Mouse (Mus musculus): Measurements from ENCODE around the gene Timeless.
A peak's percentile ranks its signal among the peaks of the same experiment; 100 is the strongest.
"Not testable (repeated sequence)": the region's sequence is repeated elsewhere in the genome, so short reads cannot be mapped to it uniquely, and the experiment has no call there.

Gene Timeless

GRCm38 (mm10) chr10:128212871-128213323 lies 19.0 kb upstream of the Timeless start:
- peak; percentile 69 for DNase-seq (ENCODE audit: low read depth, low spot score)

- DNase-seq (ENCODE audit: low read depth, low spot score) = not testable (repeated sequence)
Observed at GRCm38 (mm10) chr10:128214112-128214511, 17.8 kb upstream of the Timeless start.

- no peak for DNase-seq (ENCODE audit: low read depth, low spot score)
Observed at GRCm38 (mm10) chr10:128214981-128215380, 16.9 kb upstream of the Timeless start.

- DNase-seq (ENCODE audit: low read depth, low spot score) = no peak
Observed at GRCm38 (mm10) chr10:128218387-128219117, 13.3 kb upstream of the Timeless start.

GRCm38 (mm10) chr10:128221533-128222286 lies 10.2 kb upstream of the Timeless start:
- no peak for DNase-seq (ENCODE audit: low read depth, low spot score)

- no peak for DNase-seq (ENCODE audit: low read depth, low spot score)
Observed at GRCm38 (mm10) chr10:128225064-128225463, 6.8 kb upstream of the Timeless start.

GRCm38 (mm10) chr10:128225538-128225937 lies 6.3 kb upstream of the Timeless start, which contains the start of gene Mip:
TSS of gene Mip (plus strand) at chr10:128225838.
- DNase-seq (ENCODE audit: low read depth, low spot score) = no peak

GRCm38 (mm10) chr10:128227592-128227991 lies 4.3 kb upstream of the Timeless start:
- DNase-seq (ENCODE audit: low read depth, low spot score) = no peak

GRCm38 (mm10) chr10:128228009-128228408 lies 3.9 kb upstream of the Timeless start:
- no peak for DNase-seq (ENCODE audit: low read depth, low spot score)

- no peak for DNase-seq (ENCODE audit: low read depth, low spot score)
Observed at GRCm38 (mm10) chr10:128230582-128230981, 1.3 kb upstream of the Timeless start.

GRCm38 (mm10) chr10:128231146-128231545 lies 719 bp upstream of the Timeless start:
- no peak for DNase-seq (ENCODE audit: low read depth, low spot score)

GRCm38 (mm10) chr10:128232420-128232985 lies 638 bp downstream of the Timeless start:
- peak; percentile 90 for DNase-seq (ENCODE audit: low read depth, low spot score)

GRCm38 (mm10) chr10:128236321-128236720 lies 4.5 kb downstream of the Timeless start:
- DNase-seq (ENCODE audit: low read depth, low spot score) = peak; percentile 25

- DNase-seq (ENCODE audit: low read depth, low spot score) = peak; percentile 31
Observed at GRCm38 (mm10) chr10:128237807-128238480, 6.1 kb downstream of the Timeless start.

GRCm38 (mm10) chr10:128239140-128239539 lies 7.3 kb downstream of the Timeless start:
- no peak for DNase-seq (ENCODE audit: low read depth, low spot score)

- no peak for DNase-seq (ENCODE audit: low read depth, low spot score)
Observed at GRCm38 (mm10) chr10:128240131-128240530, 8.3 kb downstream of the Timeless start.

- no peak for DNase-seq (ENCODE audit: low read depth, low spot score)
Observed at GRCm38 (mm10) chr10:128243252-128243651, 11.4 kb downstream of the Timeless start.

- no peak for DNase-seq (ENCODE audit: low read depth, low spot score)
Observed at GRCm38 (mm10) chr10:128244121-128244520, 12.3 kb downstream of the Timeless start.

- no peak for DNase-seq (ENCODE audit: low read depth, low spot score)
Observed at GRCm38 (mm10) chr10:128247020-128247732, 15.3 kb downstream of the Timeless start.

GRCm38 (mm10) chr10:128250565-128250964 lies 18.7 kb downstream of the Timeless start:
- DNase-seq (ENCODE audit: low read depth, low spot score) = no peak

- peak; percentile 85 for DNase-seq (ENCODE audit: low read depth, low spot score)
Observed at GRCm38 (mm10) chr10:128253677-128254255, 21.9 kb downstream of the Timeless start, which contains the start of gene Apon. TSS of gene Apon (plus strand) at chr10:128254096.

Data from 3T3-L1 (cell line).